Comparison of ENCODE assay signal across 10 mouse cellular contexts in genomic region chr6:112302248-112302647, GRCm38 (mm10). TPM values are rescaled to one million over a fixed set of nuclear protein-coding genes. Genes with fewer than 3 reads are reported as not detected.
DNase-seq lines count a peak whose midpoint lies in the region; ATAC-seq and TF ChIP-seq lines count a peak whose summit lies in the region.
"Had no signal": no experiment of that assay in that cellular context is flagged by ENCODE, and none has a peak within 500 bp of the region (broad histone marks: within the 10 kb centered on the region; RNA-seq: fewer than 3 reads in every experiment).

No protein-coding gene starts in this region.

- peak overlapping the region; percentile 43; the same call in 1 of the 2 replicates for H3K27ac ChIP-seq in heart, postnatal 0 days (ENCODE audit: low read depth)
- no peak overlapping the region for H3K27ac ChIP-seq in liver, embryonic 16.5 days (ENCODE audit: low read length)
- no peak overlapping the region for H3K27ac ChIP-seq in hindbrain, embryonic 11.5 days (ENCODE audit: low read depth, low read length)
- H3K27ac ChIP-seq: neural tube, embryonic 13.5 days had no signal

- no peak overlapping the region for H3K4me2 ChIP-seq in heart, postnatal 0 days (ENCODE audit: low read depth, low read length)
- H3K4me2 ChIP-seq in liver, embryonic 16.5 days (ENCODE audit: low read depth, low read length): no peak overlapping the region
- no peak overlapping the region for H3K4me2 ChIP-seq in hindbrain, embryonic 11.5 days (replicated peaks; ENCODE audit: low read depth, low read length)
- H3K4me2 ChIP-seq: neural tube, embryonic 13.5 days had no signal

- H3K9ac ChIP-seq in heart, postnatal 0 days (replicated peaks; ENCODE audit: low read depth, low read length): no peak overlapping the region
- no peak overlapping the region for H3K9ac ChIP-seq in liver, embryonic 16.5 days (ENCODE audit: low read depth, low read length)
- no peak overlapping the region for H3K9ac ChIP-seq in hindbrain, embryonic 11.5 days (ENCODE audit: low read depth, low read length)
- H3K9ac ChIP-seq: neural tube, embryonic 13.5 days had no signal

- TF ChIP-seq CTCF in heart, postnatal 0 days (IDR thresholded peaks at IDR 0.05; ENCODE audit: low read depth): no peak

- H3K4me3 ChIP-seq in heart, postnatal 0 days (ENCODE audit: low read depth, low read length): no peak overlapping the region
- H3K4me3 ChIP-seq in liver, embryonic 16.5 days (ENCODE audit: low read depth, low read length): no peak overlapping the region
- H3K4me3 ChIP-seq in hindbrain, embryonic 11.5 days (ENCODE audit: low read depth, low read length): no peak overlapping the region
- H3K4me3 ChIP-seq: neural tube, embryonic 13.5 days had no signal

- peaks cover 39% of the 10 kb centered on the region for H3K4me1 ChIP-seq in heart, postnatal 0 days (ENCODE audit: control insufficient read depth, insufficient read depth)
- no peaks in the 10 kb centered on the region for H3K4me1 ChIP-seq in liver, embryonic 16.5 days (ENCODE audit: control insufficient read depth, low read depth, low read length)
- no peaks in the 10 kb centered on the region for H3K4me1 ChIP-seq in hindbrain, embryonic 11.5 days (replicated peaks; ENCODE audit: control insufficient read depth, insufficient read depth, low read length)
- H3K4me1 ChIP-seq: neural tube, embryonic 13.5 days had no signal

- H3K36me3 ChIP-seq in heart, postnatal 0 days (replicated peaks; ENCODE audit: control insufficient read depth, insufficient read depth, low read length): peaks cover 9% of the 10 kb centered on the region; the same call in 1 of the 2 replicates
- no peaks in the 10 kb centered on the region for H3K36me3 ChIP-seq in liver, embryonic 16.5 days (ENCODE audit: control insufficient read depth, insufficient read depth)
- no peaks in the 10 kb centered on the region for H3K36me3 ChIP-seq in hindbrain, embryonic 11.5 days (ENCODE audit: control insufficient read depth, insufficient read depth, low read length)
- H3K36me3 ChIP-seq: neural tube, embryonic 13.5 days had no signal

- peak; percentile 37 for DNase-seq in T-cell, adult 2 months (ENCODE audit: low spot score)
- DNase-seq in embryo, embryonic 11 days: peak; percentile 21
- peak; percentile 20 for DNase-seq in heart, postnatal 0 days (ENCODE audit: low spot score)
- DNase-seq in ovary, adult 18-20 months (ENCODE audit: low spot score): no peak
- DNase-seq in hindbrain, embryonic 11.5 days (ENCODE audit: low spot score): no peak
- DNase-seq: lung, postnatal 10 days had no signal

- no peak for TF ChIP-seq EP300 in heart, postnatal 0 days (IDR thresholded peaks at IDR 0.05; ENCODE audit: low read depth)

- H3K27me3 ChIP-seq in heart, postnatal 0 days (ENCODE audit: control insufficient read depth, insufficient read depth, low read length): no peaks in the 10 kb centered on the region
- no peaks in the 10 kb centered on the region for H3K27me3 ChIP-seq in liver, embryonic 16.5 days (ENCODE audit: control insufficient read depth, insufficient read depth, low read depth, low read length)
- H3K27me3 ChIP-seq in hindbrain, embryonic 11.5 days (ENCODE audit: control insufficient read depth, insufficient read depth, low read length): no peaks in the 10 kb centered on the region
- H3K27me3 ChIP-seq: neural tube, embryonic 13.5 days had no signal

- 28% methylated on average over 7 of the region's 7 CpGs for WGBS in heart, postnatal 0 days
- WGBS in liver, embryonic 16.5 days (ENCODE audit: insufficient replicate concordance): 40% methylated on average over 7 of the region's 7 CpGs
- 83% methylated on average over 7 of the region's 7 CpGs for WGBS in hindbrain, embryonic 11.5 days

- no peaks in the 10 kb centered on the region for H3K9me3 ChIP-seq in heart, postnatal 0 days (replicated peaks; ENCODE audit: control insufficient read depth, low read length)
- H3K9me3 ChIP-seq in liver, embryonic 16.5 days (replicated peaks; ENCODE audit: control insufficient read depth, low read length): no peaks in the 10 kb centered on the region
- H3K9me3 ChIP-seq in hindbrain, embryonic 11.5 days (ENCODE audit: control insufficient read depth, low read length): no peaks in the 10 kb centered on the region
- H3K9me3 ChIP-seq: neural tube, embryonic 13.5 days had no signal

- ATAC-seq in heart, postnatal 0 days (ENCODE audit: insufficient read depth, low read depth): no peak
- ATAC-seq in liver, embryonic 16.5 days (ENCODE audit: low read depth): peak; percentile 74
- ATAC-seq in CD4-positive, CD25-positive, alpha-beta regulatory T cell, adult 4 months: no peak
- no peak for ATAC-seq in hindbrain, embryonic 11.5 days (ENCODE audit: low FRiP score)
- ATAC-seq: forebrain, embryonic 14.5 days had no signal

RNA-seq across cellular contexts. Expression of gene Lmcd1, which starts 28.7 kb away (rescaled TPM):
- total RNA-seq in heart, postnatal 0 days (2014; rRNA removed; ENCODE audit: low replicate concordance): 62.4 and 86.9 TPM in 2 replicates
- polyA plus RNA-seq in heart, postnatal 0 days (2015; fragmentation: Nextera tagmentation; extraction: Ambion mirVana): 34.8 and 35.2 TPM in 2 replicates
- polyA plus RNA-seq in liver, embryonic 16.5 days (2015; fragmentation: Nextera tagmentation; extraction: Ambion mirVana): 2.2 and 3.3 TPM in 2 replicates
- not detected for polyA plus RNA-seq in CD4-positive, CD25-positive, alpha-beta regulatory T cell, adult 4 months (2017; shearing (Covaris generic))
- 6.6 and 8.4 TPM in 2 replicates for polyA plus RNA-seq in hindbrain, embryonic 11.5 days (2014; fragmentation: Nextera tagmentation; extraction: Ambion mirVana)

Comparison
In these comparisons a context has a peak if more than half of its experiments do, and no peak if none do; other contexts are left out.
1. DNase-seq: peak in T-cell, adult 2 months (single experiment), embryo, embryonic 11 days (single experiment) and heart, postnatal 0 days (single experiment); none in ovary, adult 18-20 months (single experiment) and hindbrain, embryonic 11.5 days (single experiment).